Mouse (Mus musculus): Measurements from ENCODE around the gene Elf2. TPM values are rescaled to one million over a fixed set of nuclear protein-coding genes. Genes with fewer than 3 reads are reported as not detected.

Gene Elf2
- polyA plus RNA-seq, 1 experiment from 2014 or later: 37.3 TPM

DNA sequence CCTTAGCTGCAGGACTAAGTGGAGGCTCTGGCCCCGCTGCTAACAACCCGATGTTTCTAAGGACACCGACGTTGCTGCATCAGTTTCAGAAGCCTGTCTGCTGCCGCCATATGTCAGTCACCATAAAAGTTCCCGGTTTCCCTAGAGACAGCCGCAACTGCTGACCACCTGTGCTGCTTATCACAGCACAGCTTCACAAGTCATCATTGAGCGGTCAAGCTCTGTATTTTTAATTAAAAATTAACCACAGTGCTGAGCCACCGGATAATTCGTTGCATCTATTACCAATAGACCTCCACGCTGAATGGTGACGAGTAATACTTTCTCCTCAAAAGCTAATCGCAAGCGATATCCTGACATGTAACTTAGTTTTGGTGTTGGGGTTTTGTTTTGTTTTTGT lies 135.6 kb downstream of the Elf2 start:
- no peaks in the 10 kb centered on the region for H3K4me1 ChIP-seq (ENCODE audit: control insufficient read depth, insufficient read depth, low read length)
- no peaks in the 10 kb centered on the region for H3K36me3 ChIP-seq (ENCODE audit: control insufficient read depth, insufficient read depth, low read length)
- DNase-seq: no peak
- WGBS: 89% methylated on average over 14 of the region's 14 CpGs
- H3K4me3 ChIP-seq (replicated peaks; ENCODE audit: low read depth, low read length): no peak overlapping the region
- no peak overlapping the region for H3K4me2 ChIP-seq (ENCODE audit: low read length)
- ATAC-seq (ENCODE audit: low FRiP score, low TSS enrichment): no peak
- no peak overlapping the region for H3K9ac ChIP-seq (replicated peaks; ENCODE audit: low read length)
- H3K27ac ChIP-seq (replicated peaks; ENCODE audit: low read depth, low read length): no peak overlapping the region
- no peaks in the 10 kb centered on the region for H3K27me3 ChIP-seq (ENCODE audit: control insufficient read depth, insufficient read depth, low read length)
- H3K9me3 ChIP-seq (ENCODE audit: control insufficient read depth, low read length): no peaks in the 10 kb centered on the region

DNA sequence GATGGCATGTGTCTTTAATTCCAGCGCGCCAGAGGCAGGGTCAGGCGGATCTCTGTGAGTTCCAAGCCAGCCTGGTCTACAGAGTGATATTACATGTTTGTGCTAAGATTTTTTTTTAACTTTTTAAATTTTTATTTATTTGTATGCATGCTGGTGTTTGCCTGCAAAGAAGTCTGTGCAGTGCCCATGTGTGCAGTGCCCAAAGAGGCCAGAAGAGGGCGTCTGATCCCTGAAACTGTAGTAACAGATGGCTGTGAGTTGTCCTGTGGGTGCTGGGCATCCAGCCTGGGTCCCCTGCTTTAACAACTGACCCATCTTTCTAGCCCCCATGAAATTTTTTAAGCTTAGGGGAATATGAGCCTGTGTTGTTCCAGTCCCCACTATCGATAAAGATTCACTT lies 136.0 kb downstream of the Elf2 start:
- DNase-seq: no peak
- Histone ChIP-seq H3K27me3 (ENCODE audit: control insufficient read depth, insufficient read depth, low read length) (no peaks in the 10 kb centered on the region), H3K9ac (replicated peaks; ENCODE audit: low read length) (no peak overlapping the region), H3K36me3 (ENCODE audit: control insufficient read depth, insufficient read depth, low read length) (no peaks in the 10 kb centered on the region), H3K27ac (replicated peaks; ENCODE audit: low read depth, low read length) (no peak overlapping the region), H3K4me3 (replicated peaks; ENCODE audit: low read depth, low read length) (no peak overlapping the region), H3K4me2 (ENCODE audit: low read length) (no peak overlapping the region), H3K9me3 (ENCODE audit: control insufficient read depth, low read length) (no peaks in the 10 kb centered on the region), H3K4me1 (ENCODE audit: control insufficient read depth, insufficient read depth, low read length) (no peaks in the 10 kb centered on the region)
- 91% methylated on average over 5 of the region's 5 CpGs for WGBS
- ATAC-seq (ENCODE audit: low FRiP score, low TSS enrichment): no peak

DNA sequence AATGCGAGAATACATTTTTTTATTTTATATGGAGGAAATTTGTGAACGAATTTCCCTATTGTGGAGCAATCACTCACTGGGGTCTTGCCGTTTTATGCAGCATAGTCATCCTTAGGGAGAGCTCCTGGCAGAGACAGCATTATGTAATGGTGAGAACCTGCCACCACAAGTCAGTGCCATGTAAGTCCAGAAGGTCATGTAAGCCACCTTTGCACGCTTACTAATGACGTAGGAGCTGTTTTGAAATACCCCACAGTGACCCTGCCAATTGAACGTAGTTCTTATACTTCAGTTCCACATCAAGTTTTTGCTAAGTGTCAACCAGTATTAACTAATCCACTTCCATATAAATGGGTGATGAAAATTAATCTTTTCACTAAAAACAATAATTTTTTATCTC lies 136.6 kb downstream of the Elf2 start:
- Histone ChIP-seq H3K27me3 (ENCODE audit: control insufficient read depth, insufficient read depth, low read length) (no peaks in the 10 kb centered on the region), H3K4me3 (replicated peaks; ENCODE audit: low read depth, low read length) (no peak overlapping the region), H3K4me1 (ENCODE audit: control insufficient read depth, insufficient read depth, low read length) (no peaks in the 10 kb centered on the region), H3K9me3 (ENCODE audit: control insufficient read depth, low read length) (no peaks in the 10 kb centered on the region), H3K36me3 (ENCODE audit: control insufficient read depth, insufficient read depth, low read length) (no peaks in the 10 kb centered on the region), H3K9ac (replicated peaks; ENCODE audit: low read length) (no peak overlapping the region), H3K4me2 (ENCODE audit: low read length) (no peak overlapping the region), H3K27ac (replicated peaks; ENCODE audit: low read depth, low read length) (no peak overlapping the region)
- ATAC-seq (ENCODE audit: low FRiP score, low TSS enrichment) (no peak), DNase-seq (no peak)
- 91% methylated on average over 6 of the region's 6 CpGs for WGBS

Small RNAs within 50 kb of the gene (microRNA-seq; reads per million reads assigned to microRNA genes)
- gene Gm24282: not detected

Other genes starting within 250 kb of the Elf2 start
- gene Noct, start 116.2 kb downstream of the Elf2 start, polyA plus RNA-seq (2014; fragmentation: Nextera tagmentation; extraction: Ambion mirVana): 27.9 and 31.7 TPM in 2 replicates
- gene Mgarp, start 56.1 kb upstream of the Elf2 start, polyA plus RNA-seq (2014; fragmentation: Nextera tagmentation; extraction: Ambion mirVana): 2.6 and 4.6 TPM in 2 replicates
- 796 and 925 TPM in 2 replicates for gene Ndufc1, start 68.3 kb upstream of the Elf2 start, polyA plus RNA-seq (2014; fragmentation: Nextera tagmentation; extraction: Ambion mirVana)
- 37.9 and 41.5 TPM in 2 replicates for gene Naa15, start 74.5 kb upstream of the Elf2 start, polyA plus RNA-seq (2014; fragmentation: Nextera tagmentation; extraction: Ambion mirVana)
- gene Rab33b, start 143.3 kb upstream of the Elf2 start, polyA plus RNA-seq (2014; fragmentation: Nextera tagmentation; extraction: Ambion mirVana): 22.2 and 30.3 TPM in 2 replicates
- 3.4 and 3.6 TPM in 2 replicates for gene Setd7, start 220.2 kb upstream of the Elf2 start, polyA plus RNA-seq (2014; fragmentation: Nextera tagmentation; extraction: Ambion mirVana)

Measured in midbrain, embryonic 14.5 days (tissue).